Mouse (Mus musculus) thymus, adult 2 months (tissue): ENCODE results near the gene Cbx4.

Experiments used
- CTCF ChIP-seq: fragments of 200-500 bp; IDR thresholded peaks from 2 replicates; pipeline ENCODE4 v1.5.1; 2012; ENCODE audit warnings: mild to moderate bottlenecking, control low read depth, low read length, moderate library complexity, borderline replicate concordance; ENCODE audit not compliant: control insufficient read depth, poor library complexity, insufficient read depth; ENCODE audit errors: extremely low read depth
- POLR2A ChIP-seq: fragments of 200-500 bp; IDR thresholded peaks from 2 replicates; pipeline ENCODE4 v1.6.1; 2012; ENCODE audit warnings: mild to moderate bottlenecking, low read length, control low read depth, moderate library complexity; ENCODE audit not compliant: control insufficient read depth, poor library complexity, insufficient read depth; ENCODE audit errors: extremely low read depth

DNA sequence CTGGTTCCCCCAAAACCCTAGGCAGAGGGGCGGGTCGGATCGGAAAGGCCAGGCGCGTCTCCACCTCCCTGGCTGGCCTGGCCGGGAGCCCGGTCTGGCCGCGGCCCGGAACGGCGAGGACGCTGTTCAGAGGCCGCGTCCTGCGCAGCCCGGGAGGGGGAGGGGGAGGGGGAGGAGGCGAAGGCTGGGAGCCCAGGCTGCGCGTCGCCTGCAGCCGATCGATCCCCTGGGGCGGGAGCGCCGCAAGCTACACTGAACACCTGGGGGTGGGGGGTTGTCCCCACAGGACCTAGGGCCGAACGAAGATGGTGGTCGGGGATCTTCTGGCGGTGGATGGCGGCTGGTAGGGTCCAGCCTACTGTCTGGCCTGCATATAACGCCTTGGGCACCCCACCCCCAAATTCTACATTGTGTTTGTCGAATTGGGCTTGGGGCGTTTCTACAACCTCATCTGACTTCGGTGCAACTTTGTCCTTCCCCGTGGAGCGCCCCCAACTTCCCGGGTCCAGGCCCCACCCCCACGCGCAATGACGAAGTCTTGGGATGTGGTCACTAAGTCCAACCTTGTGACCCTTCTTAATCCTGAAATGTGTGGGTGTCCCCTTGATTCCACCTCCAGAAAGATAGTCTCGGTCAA lies 5.1 kb upstream of the Cbx4 start:
- peak; percentile 16; the same call in 1 of the 2 replicates for TF ChIP-seq CTCF
- 0 out of 2 replicates have a peak, but pooled peaks have one; percentile 8 for TF ChIP-seq POLR2A
